Mouse (Mus musculus): ENCODE measurements at regions not wholly inside any gene's neighbourhood (a gene's known extent, or its start where the extent isn't known, plus 50 kb on each side); places are given as distances from the start of the nearest gene placed in this dataset.

DNA sequence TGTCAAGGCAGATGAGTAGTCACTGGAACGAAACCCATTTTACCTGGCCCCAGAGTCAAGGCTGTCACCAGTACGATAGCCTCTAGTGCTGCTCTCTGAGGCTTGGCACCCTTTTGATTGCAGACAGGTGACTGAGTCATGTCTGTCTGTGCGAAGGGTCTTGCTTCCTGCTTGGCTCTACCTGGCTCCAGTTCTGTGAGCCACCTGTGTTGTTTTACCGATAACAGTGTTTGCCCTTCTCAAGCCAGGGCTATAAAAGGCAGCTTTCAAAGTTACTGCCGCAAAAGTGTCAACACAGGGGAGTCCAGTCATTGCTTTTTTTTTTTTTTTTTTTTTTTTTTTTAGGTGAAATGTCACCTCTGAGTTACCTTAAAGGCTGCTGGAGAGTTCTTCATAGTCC lies 91.6 kb upstream of the Jun start:
- H3K9me3 ChIP-seq (ENCODE audit: control insufficient read depth, low read length) = no peaks in the 10 kb centered on the region
- H3K4me1 ChIP-seq (ENCODE audit: control insufficient read depth in 2 of 2, insufficient read depth in 2 of 2, low read length in 2 of 2) = no peaks in the 10 kb centered on the region
- H3K27me3 ChIP-seq (ENCODE audit: control insufficient read depth, insufficient read depth, low read length) = no peaks in the 10 kb centered on the region
- no peaks in the 10 kb centered on the region for H3K36me3 ChIP-seq (ENCODE audit: control insufficient read depth, insufficient read depth, low read length)
- 86% methylated on average over 5 of the region's 5 CpGs for WGBS
- no peak overlapping the region for H3K4me2 ChIP-seq (ENCODE audit: low read length)
- no peak overlapping the region for H3K4me3 ChIP-seq (ENCODE audit: control insufficient read depth in 1 of 2, insufficient read depth in 1 of 2, low read depth in 1 of 2, low read length in 2 of 2)
- H3K27ac ChIP-seq (replicated peaks in 1 of 2; ENCODE audit: control insufficient read depth in 1 of 2, insufficient read depth in 1 of 2, low read depth in 2 of 2, low read length in 2 of 2) = no peak overlapping the region
- no peak overlapping the region for H3K9ac ChIP-seq (ENCODE audit: low read length)
- ATAC-seq (ENCODE audit: insufficient number of reproducible peaks, insufficient read depth, low FRiP score, low read depth) = no peak

DNA sequence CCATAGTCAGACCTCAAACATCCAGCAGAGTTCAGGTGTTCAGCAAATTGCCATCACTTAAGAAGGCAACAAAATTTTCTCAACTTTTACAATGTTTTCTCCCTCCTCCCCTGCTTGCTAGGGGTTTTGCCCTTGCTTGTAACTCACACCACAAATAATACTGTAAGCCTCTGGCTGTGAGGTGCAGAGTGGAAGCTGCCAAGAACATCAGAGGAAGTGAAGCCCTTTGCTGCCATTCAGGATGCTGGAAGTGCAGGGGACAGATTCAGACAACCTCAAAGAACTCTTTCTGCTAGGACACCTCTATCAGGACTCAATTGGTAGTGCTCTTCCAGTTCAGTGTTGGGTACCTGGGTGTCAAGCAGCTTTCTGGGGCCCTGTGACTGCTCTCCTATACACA lies 92.4 kb upstream of the Jun start:
- ATAC-seq (ENCODE audit: insufficient number of reproducible peaks, insufficient read depth, low FRiP score, low read depth) = no peak
- Histone ChIP-seq H3K27ac (replicated peaks in 1 of 2; ENCODE audit: control insufficient read depth in 1 of 2, insufficient read depth in 1 of 2, low read depth in 2 of 2, low read length in 2 of 2) (no peak overlapping the region), H3K36me3 (ENCODE audit: control insufficient read depth, insufficient read depth, low read length) (no peaks in the 10 kb centered on the region), H3K9me3 (ENCODE audit: control insufficient read depth, low read length) (no peaks in the 10 kb centered on the region), H3K4me3 (ENCODE audit: control insufficient read depth in 1 of 2, insufficient read depth in 1 of 2, low read depth in 1 of 2, low read length in 2 of 2) (no peak overlapping the region), H3K4me1 (ENCODE audit: control insufficient read depth in 2 of 2, insufficient read depth in 2 of 2, low read length in 2 of 2) (no peaks in the 10 kb centered on the region), H3K4me2 (ENCODE audit: low read length) (no peak overlapping the region), H3K27me3 (ENCODE audit: control insufficient read depth, insufficient read depth, low read length) (no peaks in the 10 kb centered on the region), H3K9ac (ENCODE audit: low read length) (no peak overlapping the region)

GRCm38 (mm10) chr4:95146268-95146667 lies 94.2 kb upstream of the Jun start:
- no peaks in the 10 kb centered on the region for H3K36me3 ChIP-seq (ENCODE audit: control insufficient read depth, insufficient read depth, low read length)
- H3K27me3 ChIP-seq (ENCODE audit: control insufficient read depth, insufficient read depth, low read length) = no peaks in the 10 kb centered on the region
- WGBS = 71% methylated on average over 5 of the region's 5 CpGs

DNA sequence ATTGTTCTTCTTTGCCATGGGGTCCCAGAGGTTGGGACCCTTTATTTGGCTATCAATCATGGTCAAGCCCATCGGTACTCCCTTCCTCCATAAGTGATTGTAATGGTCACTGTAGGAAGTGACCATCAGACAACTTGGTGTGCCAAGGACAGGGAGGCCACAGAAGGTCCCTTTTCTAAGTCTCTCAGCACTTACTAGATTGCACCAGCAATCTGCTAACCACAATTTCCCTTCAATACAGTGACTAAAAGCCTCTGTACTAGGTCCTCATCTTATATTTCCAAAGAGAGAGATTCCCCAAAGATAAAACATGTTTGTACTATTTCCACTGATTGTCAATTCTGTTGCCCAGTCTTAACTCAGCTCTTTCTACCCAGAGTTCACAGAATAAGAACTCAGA lies 96.6 kb upstream of the Jun start:
- 69% methylated on average over 1 of the region's 1 CpGs for WGBS
- H3K27me3 ChIP-seq (ENCODE audit: control insufficient read depth, insufficient read depth, low read length) = no peaks in the 10 kb centered on the region
- H3K4me1 ChIP-seq (ENCODE audit: control insufficient read depth in 2 of 2, insufficient read depth in 2 of 2, low read length in 2 of 2) = peaks cover 6 to 9% of the 10 kb centered on the region in 2 experiments
- H3K9ac ChIP-seq (ENCODE audit: low read length) = no peak overlapping the region
- H3K4me2 ChIP-seq (ENCODE audit: low read length) = no peak overlapping the region
- no peak overlapping the region for H3K4me3 ChIP-seq (ENCODE audit: control insufficient read depth in 1 of 2, insufficient read depth in 1 of 2, low read depth in 1 of 2, low read length in 2 of 2)
- no peak overlapping the region for H3K27ac ChIP-seq (replicated peaks in 1 of 2; ENCODE audit: control insufficient read depth in 1 of 2, insufficient read depth in 1 of 2, low read depth in 2 of 2, low read length in 2 of 2)
- no peak for ATAC-seq (ENCODE audit: insufficient number of reproducible peaks, insufficient read depth, low FRiP score, low read depth)
- H3K36me3 ChIP-seq (ENCODE audit: control insufficient read depth, insufficient read depth, low read length) = no peaks in the 10 kb centered on the region
- H3K9me3 ChIP-seq (ENCODE audit: control insufficient read depth, low read length) = no peaks in the 10 kb centered on the region

More at GRCm38 (mm10) chr4:95146268-95146667, 94.2 kb upstream of the Jun start:
- Histone ChIP-seq H3K4me3 (ENCODE audit: control insufficient read depth in 1 of 2, insufficient read depth in 1 of 2, low read depth in 1 of 2, low read length in 2 of 2) (no peak overlapping the region), H3K4me1 (ENCODE audit: control insufficient read depth in 2 of 2, insufficient read depth in 2 of 2, low read length in 2 of 2) (no peaks in the 10 kb centered on the region), H3K9me3 (ENCODE audit: control insufficient read depth, low read length) (no peaks in the 10 kb centered on the region), H3K4me2 (ENCODE audit: low read length) (no peak overlapping the region), H3K9ac (ENCODE audit: low read length) (no peak overlapping the region), H3K27ac (replicated peaks in 1 of 2; ENCODE audit: control insufficient read depth in 1 of 2, insufficient read depth in 1 of 2, low read depth in 2 of 2, low read length in 2 of 2) (no peak overlapping the region)
- ATAC-seq (ENCODE audit: insufficient number of reproducible peaks, insufficient read depth, low FRiP score, low read depth) = no peak

GRCm38 (mm10) chr4:95151678-95152077 lies 99.7 kb upstream of the Jun start:
- H3K27me3 ChIP-seq (ENCODE audit: control insufficient read depth, insufficient read depth, low read length) = no peaks in the 10 kb centered on the region
- no peaks in the 10 kb centered on the region for H3K36me3 ChIP-seq (ENCODE audit: control insufficient read depth, insufficient read depth, low read length)
- H3K4me2 ChIP-seq (ENCODE audit: low read length) = no peak overlapping the region
- H3K9ac ChIP-seq (ENCODE audit: low read length) = no peak overlapping the region
- peaks cover 25 to 34% of the 10 kb centered on the region in 2 experiments for H3K4me1 ChIP-seq (ENCODE audit: control insufficient read depth in 2 of 2, insufficient read depth in 2 of 2, low read length in 2 of 2)
- no peaks in the 10 kb centered on the region for H3K9me3 ChIP-seq (ENCODE audit: control insufficient read depth, low read length)
- no peak overlapping the region for H3K27ac ChIP-seq (replicated peaks in 1 of 2; ENCODE audit: control insufficient read depth in 1 of 2, insufficient read depth in 1 of 2, low read depth in 2 of 2, low read length in 2 of 2)
- no peak for ATAC-seq (ENCODE audit: insufficient number of reproducible peaks, insufficient read depth, low FRiP score, low read depth)
- 81% methylated on average over 8 of the region's 8 CpGs for WGBS
- H3K4me3 ChIP-seq (ENCODE audit: control insufficient read depth in 1 of 2, insufficient read depth in 1 of 2, low read depth in 1 of 2, low read length in 2 of 2) = no peak overlapping the region

- peaks cover 33 to 42% of the 10 kb centered on the region in 2 experiments for H3K4me1 ChIP-seq (ENCODE audit: control insufficient read depth in 2 of 2, insufficient read depth in 2 of 2, low read length in 2 of 2)
Measured at GRCm38 (mm10) chr4:95152431-95153115, 100.6 kb upstream of the Jun start.

GRCm38 (mm10) chr4:95153737-95154287 lies 101.8 kb upstream of the Jun start:
- ATAC-seq (ENCODE audit: insufficient number of reproducible peaks, insufficient read depth, low FRiP score, low read depth) = peak; percentile 75
- peak overlapping the region; percentile 18 for H3K4me2 ChIP-seq (ENCODE audit: low read length)
- no peaks in the 10 kb centered on the region for H3K9me3 ChIP-seq (ENCODE audit: control insufficient read depth, low read length)
- peak overlapping the region; percentile 73 to 89 for H3K27ac ChIP-seq (replicated peaks in 1 of 2; ENCODE audit: control insufficient read depth in 1 of 2, insufficient read depth in 1 of 2, low read depth in 2 of 2, low read length in 2 of 2)
- no peak overlapping the region for H3K4me3 ChIP-seq (ENCODE audit: control insufficient read depth in 1 of 2, insufficient read depth in 1 of 2, low read depth in 1 of 2, low read length in 2 of 2)
- 12% methylated on average over 6 of the region's 6 CpGs for WGBS
- peak overlapping the region; percentile 50 for H3K9ac ChIP-seq (ENCODE audit: low read length)
- H3K36me3 ChIP-seq (ENCODE audit: control insufficient read depth, insufficient read depth, low read length) = no peaks in the 10 kb centered on the region
- peaks cover 33 to 42% of the 10 kb centered on the region in 2 experiments for H3K4me1 ChIP-seq (ENCODE audit: control insufficient read depth in 2 of 2, insufficient read depth in 2 of 2, low read length in 2 of 2)
- H3K27me3 ChIP-seq (ENCODE audit: control insufficient read depth, insufficient read depth, low read length) = no peaks in the 10 kb centered on the region; the same call in 1 of the 2 replicates

More at GRCm38 (mm10) chr4:95152431-95153115, 100.6 kb upstream of the Jun start:
- H3K27me3 ChIP-seq (ENCODE audit: control insufficient read depth, insufficient read depth, low read length) = no peaks in the 10 kb centered on the region
- 71% methylated on average over 4 of the region's 4 CpGs for WGBS
- no peaks in the 10 kb centered on the region for H3K9me3 ChIP-seq (ENCODE audit: control insufficient read depth, low read length)
- ATAC-seq (ENCODE audit: insufficient number of reproducible peaks, insufficient read depth, low FRiP score, low read depth) = no peak
- no peak overlapping the region for H3K4me2 ChIP-seq (ENCODE audit: low read length)
- no peaks in the 10 kb centered on the region for H3K36me3 ChIP-seq (ENCODE audit: control insufficient read depth, insufficient read depth, low read length)
- no peak overlapping the region for H3K4me3 ChIP-seq (ENCODE audit: control insufficient read depth in 1 of 2, insufficient read depth in 1 of 2, low read depth in 1 of 2, low read length in 2 of 2)
- no peak overlapping the region for H3K27ac ChIP-seq (replicated peaks in 1 of 2; ENCODE audit: control insufficient read depth in 1 of 2, insufficient read depth in 1 of 2, low read depth in 2 of 2, low read length in 2 of 2)
- no peak overlapping the region for H3K9ac ChIP-seq (ENCODE audit: low read length)

Measured in heart, embryonic 14.5 days (tissue).